Mouse (Mus musculus) embryonic fibroblast, embryonic 13.5 days (primary cell): ENCODE measurements around the gene Zdhhc6.

Experiments used
- CTCF ChIP-seq: IDR thresholded peaks from 2 replicates; pipeline ENCODE4 v1.5.1; 2011; ENCODE audit warnings: mild to moderate bottlenecking, control low read depth, low read length, moderate library complexity, borderline replicate concordance; ENCODE audit not compliant: insufficient read depth
- POLR2A ChIP-seq: IDR thresholded peaks from 2 replicates; pipeline ENCODE4 v1.6.1; 2011; ENCODE audit warnings: low read depth, mild to moderate bottlenecking, control low read depth, low read length, moderate library complexity

GRCm38 (mm10) chr19:55342423-55342822 lies 26.6 kb upstream of the Zdhhc6 start:
- TF ChIP-seq POLR2A, result no peak
- no peak for TF ChIP-seq CTCF
